ENCODE assay signal across 15 mouse cellular contexts in the genomic region with DNA sequence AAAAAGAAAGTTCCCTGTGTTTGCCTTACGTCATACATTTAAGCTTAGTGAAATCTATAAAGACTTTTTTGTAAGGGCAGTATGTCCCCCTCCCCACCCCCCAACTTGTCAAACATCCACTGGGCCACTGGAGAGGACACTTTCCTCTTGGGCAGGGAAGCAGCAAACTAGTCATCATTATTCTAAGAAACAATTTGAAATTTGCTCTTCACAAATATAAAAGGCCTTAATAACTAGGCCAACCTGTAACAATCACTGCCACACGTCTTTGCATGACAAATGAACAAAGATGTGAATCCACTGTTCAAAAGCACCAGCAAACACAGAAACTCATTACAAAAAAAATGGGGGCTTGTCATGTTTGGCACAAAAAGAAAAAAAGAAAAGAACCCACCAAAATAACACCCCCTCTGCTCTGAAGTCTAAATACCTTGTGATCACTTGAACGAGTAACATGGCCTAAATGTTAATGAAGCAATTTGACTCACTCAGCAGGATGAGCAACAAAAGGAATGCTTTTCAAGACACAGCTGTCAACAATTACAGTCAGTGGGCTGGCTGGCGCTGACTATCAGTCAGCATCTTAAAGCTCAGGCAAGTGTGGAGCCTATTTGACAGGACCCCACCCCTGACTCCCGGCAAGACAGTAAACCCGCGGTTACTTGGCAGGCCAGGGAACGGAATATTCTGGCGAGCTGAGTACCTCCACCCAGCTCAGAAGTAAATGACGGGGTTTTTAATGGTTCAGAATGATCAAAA.
DNase-seq lines count a peak whose midpoint lies in the region; ATAC-seq lines count a peak whose summit lies in the region.
"Had no signal": no experiment of that assay in that cellular context is flagged by ENCODE, and none has a peak within 500 bp of the region (broad histone marks: within the 10 kb centered on the region; RNA-seq: fewer than 3 reads in every experiment).

No protein-coding gene starts in this region.

- H3K36me3 ChIP-seq in embryonic facial prominence, embryonic 10.5 days (replicated peaks) = no peaks in the 10 kb centered on the region
- H3K36me3 ChIP-seq in hindbrain, embryonic 13.5 days = no peaks in the 10 kb centered on the region
- no peaks in the 10 kb centered on the region for H3K36me3 ChIP-seq in heart, embryonic 11.5 days (ENCODE audit: control insufficient read depth, insufficient read depth, low read length)
- H3K36me3 ChIP-seq: G1E had no signal

- peaks cover 10% of the 10 kb centered on the region for H3K4me1 ChIP-seq in embryonic facial prominence, embryonic 10.5 days
- no peaks in the 10 kb centered on the region for H3K4me1 ChIP-seq in hindbrain, embryonic 13.5 days (replicated peaks)
- H3K4me1 ChIP-seq in heart, embryonic 11.5 days (ENCODE audit: control insufficient read depth, insufficient read depth, low read length) = no peaks in the 10 kb centered on the region

- H3K9ac ChIP-seq in hindbrain, embryonic 13.5 days = no peak overlapping the region
- H3K9ac ChIP-seq in heart, embryonic 11.5 days (ENCODE audit: low read depth, low read length) = no peak overlapping the region

- peak; percentile 5 for DNase-seq in urinary bladder, postnatal 14 days (ENCODE audit: low spot score)
- no peak for DNase-seq in urinary bladder, adult 2 months (ENCODE audit: low spot score)
- peak; percentile 50 for DNase-seq in embryonic facial prominence, embryonic 10.5 days (ENCODE audit: low spot score)
- no peak for DNase-seq in layer of hippocampus, postnatal 14 days (ENCODE audit: low spot score in 2 of 2)
- no peak for DNase-seq in right cerebral cortex, adult 2 months (ENCODE audit: low spot score in 2 of 2)
- DNase-seq: adrenal gland, postnatal 25 days; cerebellum, adult 8-10 months; liver; lung, postnatal 36 days; right cerebral cortex, postnatal 14 days had no signal

- H3K9me3 ChIP-seq in embryonic facial prominence, embryonic 10.5 days = no peaks in the 10 kb centered on the region
- no peaks in the 10 kb centered on the region for H3K9me3 ChIP-seq in hindbrain, embryonic 13.5 days
- no peaks in the 10 kb centered on the region for H3K9me3 ChIP-seq in heart, embryonic 11.5 days (replicated peaks; ENCODE audit: control insufficient read depth, low read length)
- H3K9me3 ChIP-seq: G1E had no signal

- H3K4me2 ChIP-seq in hindbrain, embryonic 13.5 days = no peak overlapping the region
- H3K4me2 ChIP-seq in heart, embryonic 11.5 days = no peak overlapping the region

- peak; percentile 32; the same call in 1 of the 2 replicates for ATAC-seq in hindbrain, embryonic 13.5 days (ENCODE audit: low FRiP score)
- no peak for ATAC-seq in heart, embryonic 11.5 days (replicated peaks; ENCODE audit: insufficient number of reproducible peaks, low FRiP score, low TSS enrichment)
- ATAC-seq: inflammation-experienced regulatory T-cells, adult 6 months had no signal

- H3K4me3 ChIP-seq in embryonic facial prominence, embryonic 10.5 days = no peak overlapping the region
- no peak overlapping the region for H3K4me3 ChIP-seq in hindbrain, embryonic 13.5 days
- H3K4me3 ChIP-seq in heart, embryonic 11.5 days (ENCODE audit: low read depth, low read length) = no peak overlapping the region

- no peak overlapping the region for H3K27ac ChIP-seq in embryonic facial prominence, embryonic 10.5 days (replicated peaks)
- H3K27ac ChIP-seq in hindbrain, embryonic 13.5 days = no peak overlapping the region
- no peak overlapping the region for H3K27ac ChIP-seq in heart, embryonic 11.5 days (ENCODE audit: low read depth, low read length)
- H3K27ac ChIP-seq: stomach, postnatal 0 days had no signal

- WGBS in embryonic facial prominence, embryonic 10.5 days = 17% methylated on average over 10 of the region's 10 CpGs
- 19% methylated on average over 10 of the region's 10 CpGs for WGBS in hindbrain, embryonic 13.5 days
- WGBS in heart, embryonic 11.5 days (ENCODE audit: insufficient replicate concordance) = 30% methylated on average over 10 of the region's 10 CpGs

- no peaks in the 10 kb centered on the region for H3K27me3 ChIP-seq in embryonic facial prominence, embryonic 10.5 days (replicated peaks; ENCODE audit: low read depth, poor library complexity, severe bottlenecking)
- no peaks in the 10 kb centered on the region for H3K27me3 ChIP-seq in hindbrain, embryonic 13.5 days
- H3K27me3 ChIP-seq in heart, embryonic 11.5 days (ENCODE audit: control insufficient read depth, insufficient read depth, low read length) = no peaks in the 10 kb centered on the region

Comparison
In these comparisons a context has a peak if more than half of its experiments do, and no peak if none do; other contexts are left out.
1. DNase-seq: peak in urinary bladder, postnatal 14 days (single experiment) and embryonic facial prominence, embryonic 10.5 days (single experiment); none in urinary bladder, adult 2 months (single experiment), layer of hippocampus, postnatal 14 days (0 of 2) and right cerebral cortex, adult 2 months (0 of 2).